Mouse (Mus musculus) layer of hippocampus, adult 8-10 months (tissue): ENCODE data around the gene Pex7. TPM values are rescaled to one million over a fixed set of nuclear protein-coding genes. Genes with fewer than 3 reads are reported as not detected.
"Not testable (repeated sequence)": the region's sequence is repeated elsewhere in the genome, so short reads cannot be mapped to it uniquely, and the experiment has no call there.

Source experiments
- DNase-seq, 2 experiments: peaks; one replicate each; pipeline ENCODE4 v3.0.0; 2022; ENCODE audit warnings: low spot score in 2 of 2
- total RNA-seq, 4 experiments: library from RNA; stranded (reverse); gene quantifications; 2 replicates each; pipeline ENCODE4 v1.2.4; 2022

Gene Pex7
- total RNA-seq, 4 experiments from 2014 or later, result 20.8 to 24.8 (median 23.2) TPM

DNA sequence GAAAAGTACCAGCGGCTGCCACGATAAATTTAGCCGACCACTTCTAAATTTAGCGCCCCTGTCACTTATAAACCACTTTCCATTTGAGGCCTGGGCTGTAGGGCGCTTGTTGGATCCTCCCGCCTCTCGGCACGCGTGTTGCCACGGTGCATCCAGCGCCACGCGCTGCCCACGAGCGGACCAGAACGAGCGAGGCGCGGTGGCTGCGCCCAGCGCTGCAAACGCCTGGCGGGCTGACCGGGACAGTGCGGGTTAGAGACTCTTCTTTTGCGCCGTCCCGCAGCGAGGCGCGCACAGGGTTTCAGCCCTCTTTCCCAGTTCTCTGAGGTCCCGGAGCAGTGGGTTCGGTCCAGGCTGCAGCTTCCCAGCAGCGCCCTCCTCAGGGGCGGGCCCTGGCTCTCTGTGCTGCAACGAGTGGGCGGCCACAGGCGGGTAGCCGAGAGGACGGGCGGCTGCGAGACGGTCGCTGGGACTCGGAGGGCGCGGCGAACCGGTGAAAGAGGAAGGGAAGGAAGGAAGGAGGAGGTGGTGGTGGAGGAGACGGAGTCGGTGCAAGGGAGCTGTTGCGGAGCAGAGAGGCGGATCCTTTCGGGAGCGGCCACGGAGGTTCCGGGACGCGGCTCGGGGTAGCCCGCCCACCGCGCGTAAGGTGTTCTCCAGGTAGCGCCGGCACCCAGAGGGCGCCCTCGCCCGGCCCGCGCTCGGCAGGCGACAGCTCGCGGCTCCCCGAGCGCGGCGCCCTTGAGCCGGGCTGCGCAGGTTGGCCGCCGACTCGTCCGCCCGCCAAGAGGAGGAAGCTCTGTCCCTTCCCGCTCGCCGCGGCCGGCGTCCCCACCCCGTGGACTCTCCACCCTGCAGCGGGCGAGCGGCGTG, 26.3 kb upstream of the Pex7 start:
- DNase-seq, result peak; percentile 50 to 60

DNA sequence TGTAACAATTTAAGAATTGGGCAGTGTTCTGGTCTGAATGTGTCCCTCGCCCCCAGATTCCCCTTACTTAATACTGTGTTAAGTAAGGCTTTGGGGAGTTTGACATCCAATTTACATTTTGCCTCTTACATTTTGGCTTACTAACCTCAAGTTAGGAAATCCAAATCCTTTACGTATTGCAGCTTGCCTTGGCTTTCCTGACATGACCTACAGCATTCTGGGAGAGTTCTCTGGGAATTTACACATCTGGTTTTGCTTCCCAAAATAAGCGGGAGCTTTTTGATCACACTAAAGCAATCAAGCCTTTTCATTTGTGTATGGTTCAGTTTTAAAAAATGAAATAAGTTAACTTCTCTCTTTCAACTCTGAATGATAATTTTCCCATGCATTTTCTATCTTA, 25.5 kb upstream of the Pex7 start:
- no peak for DNase-seq

DNA sequence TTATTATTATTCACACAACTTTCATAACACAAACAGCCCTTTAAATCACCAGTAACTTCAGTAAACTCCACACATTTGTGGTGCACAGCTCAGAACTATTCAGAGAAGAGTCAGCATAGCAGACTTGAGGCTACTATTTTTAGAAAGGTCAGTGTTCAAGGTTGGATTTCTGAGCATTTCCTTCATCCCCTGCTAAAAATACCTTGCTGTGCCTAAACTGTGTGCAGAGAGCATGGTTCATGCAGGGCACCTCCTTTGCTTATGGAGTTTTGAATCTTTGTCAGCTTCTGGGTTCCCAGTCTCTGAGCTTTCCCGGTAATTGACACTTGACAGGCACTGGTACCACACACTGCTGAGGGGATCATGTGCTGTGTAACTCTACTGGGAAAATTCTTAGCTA, 20.7 kb upstream of the Pex7 start:
- DNase-seq, result no peak

DNA sequence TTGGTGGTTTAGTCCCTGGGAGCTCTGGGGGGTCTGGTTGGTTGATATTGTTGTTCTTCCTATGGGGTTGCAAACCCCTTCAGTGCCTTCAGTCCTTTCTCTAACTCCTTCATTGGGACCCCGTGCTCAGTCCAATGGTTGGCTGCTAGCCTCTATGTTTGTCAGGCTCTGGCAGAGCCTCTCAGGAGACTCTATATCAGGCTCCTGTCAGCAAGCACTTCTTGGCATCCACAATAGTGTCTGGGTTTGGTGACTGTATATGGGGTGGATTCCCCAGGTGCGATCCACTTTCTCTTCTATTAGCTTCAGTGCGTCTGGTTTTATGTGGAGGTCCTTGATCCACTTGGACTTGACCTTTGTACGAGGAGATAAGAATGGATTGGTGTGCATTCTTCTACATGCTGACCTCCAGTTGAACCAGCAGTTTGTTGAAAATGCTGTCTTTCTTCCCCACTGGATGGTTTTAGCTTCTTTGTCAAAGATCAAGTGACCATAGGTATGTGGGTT, 19.0 kb upstream of the Pex7 start:
- not testable (repeated sequence) for DNase-seq

DNA sequence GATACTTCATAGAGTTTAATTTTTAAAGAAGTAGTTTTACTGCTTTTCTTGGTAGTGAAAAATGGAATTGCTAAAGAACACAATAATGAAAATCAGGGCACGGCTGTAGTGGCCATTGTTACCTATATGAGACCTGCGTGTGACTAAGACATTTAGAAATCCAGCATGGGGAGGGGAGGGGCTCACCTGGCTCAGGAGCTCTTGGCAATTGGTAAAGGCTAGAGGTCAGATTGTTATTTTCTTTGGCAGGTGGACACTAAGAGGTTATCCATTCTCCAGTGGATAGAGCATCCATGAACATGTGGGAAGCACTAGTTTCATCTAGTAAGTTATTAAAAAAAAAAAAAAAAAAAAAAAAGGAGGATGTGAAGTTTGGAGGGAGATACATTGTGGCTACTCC, 16.8 kb upstream of the Pex7 start:
- DNase-seq, result no peak

- DNase-seq, result no peak
Observed at GRCm38 (mm10) chr10:19922410-19922809, 14.9 kb upstream of the Pex7 start.

GRCm38 (mm10) chr10:19915301-19915700, 7.8 kb upstream of the Pex7 start:
- peak; percentile 44 to 46 for DNase-seq

- no peak for DNase-seq
Observed at GRCm38 (mm10) chr10:19913806-19914205, 6.3 kb upstream of the Pex7 start.

DNA sequence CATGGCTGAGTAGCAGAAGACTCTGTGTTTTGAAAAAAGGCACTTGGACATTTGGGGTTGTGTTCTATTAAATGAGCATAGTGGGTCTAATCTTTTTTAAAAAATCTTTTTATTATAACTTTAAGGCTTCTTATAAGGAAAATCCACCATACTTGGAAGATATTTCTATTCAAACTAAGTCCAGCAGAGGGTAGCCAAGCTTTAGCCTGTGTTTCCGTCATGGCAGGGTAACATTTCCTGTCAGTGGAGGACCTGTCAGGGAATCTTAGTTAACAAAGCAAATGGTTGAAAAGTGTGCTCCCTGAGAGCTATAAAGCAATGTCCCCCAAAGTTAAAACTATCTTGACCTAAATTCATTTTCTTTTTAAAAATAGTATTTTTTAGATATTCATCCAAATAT, 4.1 kb upstream of the Pex7 start:
- DNase-seq, result no peak

DNA sequence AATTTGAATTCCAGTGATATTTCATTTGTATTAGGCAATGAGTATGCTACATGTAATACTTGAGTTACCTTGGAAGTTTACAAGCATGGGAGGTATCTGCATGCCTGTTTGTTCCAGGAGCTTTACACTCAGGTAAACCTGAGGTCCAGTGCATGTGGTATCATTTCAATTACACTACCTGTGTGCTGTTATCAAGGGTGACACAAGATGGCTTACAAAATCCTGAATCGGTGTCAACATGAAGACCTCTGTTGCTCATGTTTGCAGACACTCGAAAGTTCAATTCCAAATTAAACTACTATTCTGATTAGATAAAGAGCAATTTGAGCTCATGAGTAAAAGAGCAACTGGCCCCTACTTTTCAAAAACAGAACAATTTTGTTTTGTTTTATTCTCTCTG, 3.0 kb upstream of the Pex7 start:
- DNase-seq, result no peak

GRCm38 (mm10) chr10:19908076-19908475, 587 bp upstream of the Pex7 start:
- no peak for DNase-seq

- DNase-seq, result peak; percentile 51 to 56
Observed at GRCm38 (mm10) chr10:19904077-19904820, 3.2 kb downstream of the Pex7 start.

DNA sequence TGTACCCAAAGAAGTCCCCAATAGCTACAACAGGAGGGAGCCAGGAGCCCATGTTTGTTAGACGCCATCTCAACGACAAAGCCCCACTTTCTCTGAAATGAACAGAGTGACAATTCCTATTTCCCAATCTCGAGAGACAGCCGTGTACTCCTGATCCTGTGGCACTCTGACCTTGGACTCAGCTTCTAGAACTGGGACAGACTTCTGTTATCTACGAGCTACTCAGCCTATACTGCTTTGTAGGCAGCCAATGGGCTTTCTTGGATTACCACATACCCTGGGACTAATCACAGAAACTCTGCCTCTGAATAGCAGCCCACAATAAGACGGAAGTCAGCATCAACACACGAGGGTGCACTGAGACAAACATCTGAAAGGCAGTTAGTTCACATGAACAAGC, 5.5 kb downstream of the Pex7 start:
- DNase-seq, result no peak

DNA sequence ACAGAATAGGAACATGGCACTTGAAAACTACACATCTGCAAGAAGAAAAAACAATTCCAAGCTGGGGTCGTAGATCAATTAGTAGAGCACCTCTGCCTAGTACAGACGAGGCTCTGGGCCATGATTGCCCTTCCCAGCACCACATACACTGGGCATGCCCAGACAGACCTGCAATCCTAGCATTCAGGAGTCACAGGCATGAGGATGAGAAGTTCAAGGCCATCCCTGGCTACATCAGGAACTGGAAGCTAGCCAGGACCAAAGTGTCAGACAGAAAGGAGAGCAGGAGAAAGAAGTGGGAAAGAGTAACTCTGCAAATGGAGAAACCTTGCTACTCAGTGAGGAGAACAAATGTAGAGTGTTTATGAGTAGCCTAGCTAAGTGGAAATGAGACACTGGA, 7.3 kb downstream of the Pex7 start:
- DNase-seq, result no peak

GRCm38 (mm10) chr10:19893976-19894375, 13.5 kb downstream of the Pex7 start:
- peak in 1 of 2 experiments; percentile 25 for DNase-seq

DNA sequence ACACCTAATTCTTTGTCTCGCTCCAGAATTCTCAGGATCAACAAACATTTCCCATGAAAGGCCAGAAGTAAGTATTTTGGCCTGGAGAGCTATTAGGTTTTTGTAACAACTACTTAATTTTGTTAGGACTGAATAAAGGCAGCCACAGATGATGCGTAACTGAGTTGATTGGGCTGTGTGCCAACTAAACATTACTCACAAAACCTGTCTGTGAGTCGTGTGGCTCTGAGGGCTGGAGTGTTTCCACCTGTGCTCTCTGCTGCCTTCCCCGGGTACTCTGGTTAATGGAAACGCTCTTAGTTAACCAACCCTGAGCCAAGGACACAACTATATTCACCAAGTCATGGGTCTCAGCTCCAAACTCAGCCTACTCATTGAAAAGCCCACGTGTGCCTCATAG, 14.3 kb downstream of the Pex7 start:
- no peak for DNase-seq

DNA sequence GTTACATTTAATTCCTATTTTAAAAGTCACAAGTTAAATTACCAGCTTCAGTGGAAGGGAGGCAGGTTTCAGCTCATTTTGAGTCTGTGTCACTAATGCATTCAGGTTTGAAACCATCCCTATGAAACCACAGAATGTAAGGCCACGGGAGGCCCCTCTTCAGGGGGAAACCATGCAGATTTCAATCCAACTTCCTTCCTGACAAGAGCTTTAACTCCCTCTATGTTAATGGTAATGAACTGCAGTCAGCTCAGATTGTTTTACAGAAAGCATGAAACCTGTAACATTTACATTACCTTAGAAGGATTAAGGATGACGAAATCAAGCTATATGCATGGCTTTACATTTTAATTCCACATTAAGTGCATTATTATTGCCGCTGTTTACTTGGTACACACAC, 15.8 kb downstream of the Pex7 start:
- no peak for DNase-seq

DNA sequence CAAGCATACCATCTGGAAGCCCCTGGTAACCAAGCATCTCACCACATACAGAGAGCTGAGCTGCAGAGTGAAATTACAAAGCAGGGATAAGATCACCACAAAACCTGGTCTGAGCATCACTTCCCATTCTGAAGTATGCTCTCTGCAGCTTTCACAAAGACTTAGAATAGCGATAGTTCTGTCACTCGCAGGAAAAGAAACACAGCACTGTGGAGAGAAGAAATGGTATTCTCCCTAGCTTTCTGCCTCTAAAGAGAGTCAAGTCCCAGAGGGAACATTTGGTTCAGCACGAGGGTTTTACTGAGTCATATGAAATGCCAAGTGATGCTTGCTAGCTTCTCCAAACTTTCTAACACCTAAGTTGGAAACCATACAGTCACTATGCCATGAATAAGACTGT, 17.6 kb downstream of the Pex7 start:
- DNase-seq, result no peak

DNA sequence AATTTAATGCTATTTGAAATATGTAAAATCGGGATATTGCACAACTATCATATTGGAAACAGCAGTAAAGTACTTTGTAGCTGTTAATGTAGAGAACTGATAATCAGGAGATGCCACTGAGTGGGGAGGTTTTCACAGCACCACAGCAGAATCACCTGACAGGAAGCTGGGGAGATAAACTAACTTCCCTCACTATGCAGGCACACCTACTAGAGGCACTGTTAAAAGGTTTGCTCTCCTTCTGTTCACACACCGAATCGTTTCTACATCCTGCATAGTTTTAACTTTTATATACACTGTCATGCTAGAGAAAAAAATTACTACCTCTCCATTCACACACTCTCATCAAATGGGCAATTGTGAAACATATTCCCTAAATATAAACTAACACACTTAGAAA, 21.2 kb downstream of the Pex7 start:
- no peak for DNase-seq

DNA sequence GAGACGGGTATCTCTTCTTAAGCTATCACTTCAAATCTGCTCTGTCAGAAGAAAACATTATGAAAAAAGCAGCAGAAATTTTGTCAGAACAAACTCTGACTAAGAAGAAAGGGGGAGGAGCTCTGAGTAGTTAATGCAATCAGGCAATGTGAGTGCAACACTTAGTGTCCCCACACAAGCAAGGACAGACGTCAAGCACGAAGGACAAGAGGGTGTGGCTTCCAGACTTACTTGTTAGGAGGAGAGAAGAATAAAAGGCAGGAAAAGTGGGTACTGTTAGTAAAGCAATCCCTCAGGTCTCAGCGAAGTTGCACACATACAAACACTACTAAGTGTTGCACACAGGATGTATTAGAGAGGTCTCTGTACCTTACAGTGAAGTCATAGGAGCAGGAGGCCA, 23.1 kb downstream of the Pex7 start:
- no peak for DNase-seq

DNA sequence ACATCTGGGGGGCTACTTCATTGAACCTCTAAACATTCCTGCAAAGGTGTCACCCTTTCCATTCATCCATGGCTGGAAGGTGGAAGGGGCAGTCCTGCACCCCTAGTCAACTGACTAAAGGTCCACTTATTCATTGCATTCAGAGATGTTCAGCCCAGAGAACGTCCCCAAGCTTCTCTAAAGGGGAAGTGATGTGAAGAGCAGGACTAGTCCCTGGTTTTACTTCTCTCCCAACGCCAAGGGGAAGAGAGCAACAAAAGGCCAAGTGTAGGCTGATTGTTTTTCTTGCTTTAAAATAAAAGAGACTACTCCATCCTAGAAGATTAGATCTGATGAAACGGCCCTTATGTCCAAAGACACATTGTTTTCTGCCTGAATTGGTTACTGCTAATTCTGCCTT, 27.1 kb downstream of the Pex7 start:
- no peak for DNase-seq

DNA sequence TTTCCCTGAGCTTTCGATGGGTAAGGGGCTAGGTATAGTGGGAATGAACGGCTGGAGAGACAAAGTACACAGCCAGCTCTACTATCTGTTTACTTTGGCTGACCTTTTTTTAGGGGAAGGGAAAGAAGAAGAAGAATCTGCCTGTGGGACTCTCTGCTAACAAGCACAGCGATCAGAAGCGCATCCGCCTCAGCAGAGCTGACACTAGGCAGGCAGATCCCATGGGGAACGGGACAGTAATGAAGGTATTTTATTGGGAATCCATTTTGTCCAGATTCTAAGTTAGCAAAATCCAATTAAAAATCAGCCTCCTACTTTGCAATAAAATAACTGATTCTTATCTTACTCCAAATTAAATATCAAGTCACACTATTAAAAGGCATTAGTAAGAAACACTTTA, 28.3 kb downstream of the Pex7 start:
- DNase-seq, result no peak

DNA sequence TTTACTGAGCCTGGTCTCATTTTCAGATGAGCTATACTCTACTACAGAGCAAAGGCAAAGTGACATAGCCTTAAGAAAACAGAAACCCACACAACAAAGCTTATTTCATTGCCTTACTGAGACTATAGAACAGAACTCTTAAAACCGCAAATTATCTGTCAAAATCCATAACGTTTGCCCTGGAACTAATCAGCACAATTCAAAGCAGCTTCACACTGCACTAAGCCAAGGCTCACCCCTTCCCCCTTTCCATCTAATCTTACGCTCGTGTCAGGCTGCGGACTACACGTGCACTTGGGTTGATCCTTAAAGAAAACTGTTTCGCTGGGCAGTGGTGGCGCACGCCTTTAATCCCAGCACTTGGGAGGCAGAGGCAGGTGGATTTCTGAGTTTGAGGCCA, 29.8 kb downstream of the Pex7 start:
- DNase-seq, result no peak
